Mouse (Mus musculus): Measurements from ENCODE around the gene Syde2. TPM values are rescaled to one million over a fixed set of nuclear protein-coding genes. Genes with fewer than 3 reads are reported as not detected.
A peak's percentile ranks its signal among the peaks of the same experiment; 100 is the strongest.

Syde2 gene
- polyA plus RNA-seq, 2 experiments, result 0.69 to 0.79 TPM

- WGBS (ENCODE audit: insufficient replicate concordance), result under 1% methylated on average over 3 of the region's 3 CpGs
Measured at GRCm38 (mm10) chr3:145941971-145942370, 45.7 kb upstream of the Syde2 start.

GRCm38 (mm10) chr3:145944348-145944747, 43.3 kb upstream of the Syde2 start:
- no peak overlapping the region for H3K4me2 ChIP-seq (ENCODE audit: low read depth)
- no peak overlapping the region for H3K4me3 ChIP-seq (ENCODE audit: insufficient read depth in 1 of 2, low read depth in 2 of 2, low read length in 2 of 2)
- WGBS (ENCODE audit: insufficient replicate concordance), result 28% methylated on average over 7 of the region's 7 CpGs
- H3K4me1 ChIP-seq (replicated peaks; ENCODE audit: control insufficient read depth in 2 of 2, insufficient read depth in 2 of 2, low read length in 1 of 2), result peaks cover 4 to 15% of the 10 kb centered on the region in 2 experiments
- H3K36me3 ChIP-seq (replicated peaks; ENCODE audit: control insufficient read depth, insufficient read depth, low read depth), result peaks cover 9% of the 10 kb centered on the region
- H3K27ac ChIP-seq, result no peak overlapping the region
- ATAC-seq (ENCODE audit: insufficient read depth) (peak; percentile 31; the same call in 1 of the 2 replicates), DNase-seq (ENCODE audit: low read depth in 3 of 3, low spot score in 3 of 3) (no peak)
- TF ChIP-seq CTCF (IDR thresholded peaks at IDR 0.05; ENCODE audit: low read depth), result no peak
- peak; percentile 50; the same call in 1 of the 2 replicates for TF ChIP-seq EP300 (IDR thresholded peaks at IDR 0.05; ENCODE audit: low read depth)
- no peaks in the 10 kb centered on the region for H3K27me3 ChIP-seq (ENCODE audit: control insufficient read depth, insufficient read depth, low read length)
- no peak overlapping the region for H3K9ac ChIP-seq (replicated peaks)
- H3K9me3 ChIP-seq (ENCODE audit: control insufficient read depth, low read length), result no peaks in the 10 kb centered on the region

More at GRCm38 (mm10) chr3:145941971-145942370, 45.7 kb upstream of the Syde2 start:
- ATAC-seq (ENCODE audit: insufficient read depth) (no peak), DNase-seq (ENCODE audit: low read depth in 3 of 3, low spot score in 3 of 3) (peak; percentile 62 to 66 (median 66))
- no peak overlapping the region for H3K4me3 ChIP-seq (ENCODE audit: insufficient read depth in 1 of 2, low read depth in 2 of 2, low read length in 2 of 2)
- TF ChIP-seq EP300 (IDR thresholded peaks at IDR 0.05; ENCODE audit: low read depth), result no peak
- TF ChIP-seq CTCF (IDR thresholded peaks at IDR 0.05; ENCODE audit: low read depth), result peak; percentile 92
- H3K27me3 ChIP-seq (ENCODE audit: control insufficient read depth, insufficient read depth, low read length), result no peaks in the 10 kb centered on the region
- no peak overlapping the region for H3K27ac ChIP-seq
- peaks cover 11 to 23% of the 10 kb centered on the region in 2 experiments for H3K4me1 ChIP-seq (replicated peaks; ENCODE audit: control insufficient read depth in 2 of 2, insufficient read depth in 2 of 2, low read length in 1 of 2)
- H3K9me3 ChIP-seq (ENCODE audit: control insufficient read depth, low read length), result no peaks in the 10 kb centered on the region
- no peak overlapping the region for H3K4me2 ChIP-seq (ENCODE audit: low read depth)
- no peak overlapping the region for H3K9ac ChIP-seq (replicated peaks)
- H3K36me3 ChIP-seq (replicated peaks; ENCODE audit: control insufficient read depth, insufficient read depth, low read depth), result peaks cover 9% of the 10 kb centered on the region

- 69% methylated on average over 3 of the region's 3 CpGs for WGBS (ENCODE audit: insufficient replicate concordance)
- ATAC-seq (ENCODE audit: insufficient read depth), result no peak
Measured at GRCm38 (mm10) chr3:145945904-145946303, 41.8 kb upstream of the Syde2 start.

GRCm38 (mm10) chr3:145946654-145947053, 41.0 kb upstream of the Syde2 start:
- peaks cover 9% of the 10 kb centered on the region for H3K36me3 ChIP-seq (replicated peaks; ENCODE audit: control insufficient read depth, insufficient read depth, low read depth)
- H3K9me3 ChIP-seq (ENCODE audit: control insufficient read depth, low read length), result no peaks in the 10 kb centered on the region
- no peak overlapping the region for H3K4me2 ChIP-seq (ENCODE audit: low read depth)
- H3K4me3 ChIP-seq (ENCODE audit: insufficient read depth in 1 of 2, low read depth in 2 of 2, low read length in 2 of 2), result no peak overlapping the region
- DNase-seq (ENCODE audit: low read depth in 3 of 3, low spot score in 3 of 3) (no peak), ATAC-seq (ENCODE audit: insufficient read depth) (no peak)
- no peak overlapping the region for H3K9ac ChIP-seq (replicated peaks)
- 52% methylated on average over 2 of the region's 2 CpGs for WGBS (ENCODE audit: insufficient replicate concordance)
- peaks cover 4 to 21% of the 10 kb centered on the region in 2 experiments; a peak in 3 of 4 replicates for H3K4me1 ChIP-seq (replicated peaks; ENCODE audit: control insufficient read depth in 2 of 2, insufficient read depth in 2 of 2, low read length in 1 of 2)
- H3K27ac ChIP-seq, result no peak overlapping the region
- H3K27me3 ChIP-seq (ENCODE audit: control insufficient read depth, insufficient read depth, low read length), result no peaks in the 10 kb centered on the region
- no peak for TF ChIP-seq CTCF (IDR thresholded peaks at IDR 0.05; ENCODE audit: low read depth)
- no peak for TF ChIP-seq EP300 (IDR thresholded peaks at IDR 0.05; ENCODE audit: low read depth)

More at GRCm38 (mm10) chr3:145945904-145946303, 41.8 kb upstream of the Syde2 start:
- no peak overlapping the region for H3K27ac ChIP-seq
- TF ChIP-seq CTCF (IDR thresholded peaks at IDR 0.05; ENCODE audit: low read depth) (no peak), EP300 (IDR thresholded peaks at IDR 0.05; ENCODE audit: low read depth) (no peak)
- peaks cover 4 to 16% of the 10 kb centered on the region in 2 experiments; a peak in 3 of 4 replicates for H3K4me1 ChIP-seq (replicated peaks; ENCODE audit: control insufficient read depth in 2 of 2, insufficient read depth in 2 of 2, low read length in 1 of 2)
- no peaks in the 10 kb centered on the region for H3K27me3 ChIP-seq (ENCODE audit: control insufficient read depth, insufficient read depth, low read length)
- no peak for DNase-seq (ENCODE audit: low read depth in 3 of 3, low spot score in 3 of 3)
- peaks cover 9% of the 10 kb centered on the region for H3K36me3 ChIP-seq (replicated peaks; ENCODE audit: control insufficient read depth, insufficient read depth, low read depth)
- H3K4me3 ChIP-seq (ENCODE audit: insufficient read depth in 1 of 2, low read depth in 2 of 2, low read length in 2 of 2), result no peak overlapping the region
- H3K4me2 ChIP-seq (ENCODE audit: low read depth), result no peak overlapping the region
- H3K9me3 ChIP-seq (ENCODE audit: control insufficient read depth, low read length), result no peaks in the 10 kb centered on the region
- no peak overlapping the region for H3K9ac ChIP-seq (replicated peaks)

- no peak for TF ChIP-seq EP300 (IDR thresholded peaks at IDR 0.05; ENCODE audit: low read depth)
- TF ChIP-seq CTCF (IDR thresholded peaks at IDR 0.05; ENCODE audit: low read depth), result no peak
- H3K9ac ChIP-seq (replicated peaks), result no peak overlapping the region
- no peaks in the 10 kb centered on the region for H3K27me3 ChIP-seq (ENCODE audit: control insufficient read depth, insufficient read depth, low read length)
- H3K4me1 ChIP-seq (replicated peaks; ENCODE audit: control insufficient read depth in 2 of 2, insufficient read depth in 2 of 2, low read length in 1 of 2), result peaks cover 4 to 27% of the 10 kb centered on the region in 2 experiments; a peak in 3 of 4 replicates
- H3K4me2 ChIP-seq (ENCODE audit: low read depth), result no peak overlapping the region
- H3K27ac ChIP-seq, result no peak overlapping the region
- no peaks in the 10 kb centered on the region for H3K9me3 ChIP-seq (ENCODE audit: control insufficient read depth, low read length)
- ATAC-seq (ENCODE audit: insufficient read depth), result no peak
- no peak for DNase-seq (ENCODE audit: low read depth in 3 of 3, low spot score in 3 of 3)
- no peak overlapping the region for H3K4me3 ChIP-seq (ENCODE audit: insufficient read depth in 1 of 2, low read depth in 2 of 2, low read length in 2 of 2)
- WGBS (ENCODE audit: insufficient replicate concordance), result 24% methylated on average over 6 of the region's 6 CpGs
- peaks cover 8% of the 10 kb centered on the region for H3K36me3 ChIP-seq (replicated peaks; ENCODE audit: control insufficient read depth, insufficient read depth, low read depth)
Measured at GRCm38 (mm10) chr3:145947539-145948204, 40.0 kb upstream of the Syde2 start.
